Mouse (Mus musculus): ENCODE measurements around the gene Zcchc13.

GRCm38 (mm10) chrX:103592056-103592455 lies 38.3 kb upstream of the Zcchc13 start:
- no peak for TF ChIP-seq CTCF (conservative IDR thresholded peaks at IDR 0.05; ENCODE audit: low read length)
- no peak for TF ChIP-seq NANOG (IDR thresholded peaks at IDR 0.05; ENCODE audit: borderline replicate concordance, low read length)
